Mouse (Mus musculus) adrenal gland, postnatal 14 days (tissue): ENCODE data around the gene Txnrd2. TPM values are rescaled to one million over a fixed set of nuclear protein-coding genes. Genes with fewer than 3 reads are reported as not detected.

Experiments used
- DNase-seq: peaks from one replicate; pipeline ENCODE4 v3.0.0; 2021; ENCODE audit warnings: mixed read lengths
- long read RNA-seq, 2 experiments: library from polyadenylated mRNA; stranded (forward); transcript quantifications; one replicate each; pipeline ENCODE4 v2.0.0; 2021
- total RNA-seq: library from RNA; stranded (reverse); gene quantifications from 2 replicates; pipeline ENCODE4 v1.2.3, GENCODE M21; 2021

Gene Txnrd2
- total RNA-seq = 66.4 and 66.5 TPM in 2 replicates
- long read RNA-seq, experiment 1, transcript Txnrd2-206 (4 exons, 532 nt) = major isoform, 7 of 164 reads
- long read RNA-seq, experiment 1, partial matches to known transcripts = 28 of 164 reads
- long read RNA-seq, experiment 1, other reads (novel, unspliced or antisense) = 129 of 164 reads
- long read RNA-seq, experiment 2, transcript Txnrd2-206 (4 exons, 532 nt) = major isoform, 7 of 115 reads
- long read RNA-seq, experiment 2, partial matches to known transcripts = 28 of 115 reads
- long read RNA-seq, experiment 2, other reads (novel, unspliced or antisense) = 80 of 115 reads

GRCm38 (mm10) chr16:18426215-18426791 is at the start of gene Txnrd2:
TSS of gene Txnrd2 (plus strand) at chr16:18426384.
- peak; percentile 92 for DNase-seq

- DNase-seq = peak; percentile 32
Observed at GRCm38 (mm10) chr16:18377203-18377602, 49.0 kb upstream of the Txnrd2 start.

- DNase-seq = no peak
Observed at GRCm38 (mm10) chr16:18378489-18378888, 47.7 kb upstream of the Txnrd2 start.

GRCm38 (mm10) chr16:18379338-18380001 is 46.7 kb upstream of the Txnrd2 start:
- no peak for DNase-seq

GRCm38 (mm10) chr16:18380495-18381063 is 45.6 kb upstream of the Txnrd2 start:
- no peak for DNase-seq

- no peak for DNase-seq
Observed at GRCm38 (mm10) chr16:18381621-18382258, 44.4 kb upstream of the Txnrd2 start.

GRCm38 (mm10) chr16:18383045-18383726 is 43.0 kb upstream of the Txnrd2 start:
- DNase-seq = peak; percentile 72

- no peak for DNase-seq
Observed at GRCm38 (mm10) chr16:18383756-18384155, 42.4 kb upstream of the Txnrd2 start.

- DNase-seq = no peak
Observed at GRCm38 (mm10) chr16:18384211-18384610, 42.0 kb upstream of the Txnrd2 start.

- no peak for DNase-seq
Observed at GRCm38 (mm10) chr16:18384659-18385058, 41.5 kb upstream of the Txnrd2 start.

GRCm38 (mm10) chr16:18385411-18385810 is 40.8 kb upstream of the Txnrd2 start:
- DNase-seq = no peak

- no peak for DNase-seq
Observed at GRCm38 (mm10) chr16:18386451-18386850, 39.7 kb upstream of the Txnrd2 start.

- DNase-seq = no peak
Observed at GRCm38 (mm10) chr16:18386972-18387371, 39.2 kb upstream of the Txnrd2 start.

GRCm38 (mm10) chr16:18387704-18388582 is 38.2 kb upstream of the Txnrd2 start:
- no peak for DNase-seq

- no peak for DNase-seq
Observed at GRCm38 (mm10) chr16:18388583-18389435, 37.4 kb upstream of the Txnrd2 start.

GRCm38 (mm10) chr16:18390399-18390798 is 35.8 kb upstream of the Txnrd2 start:
- no peak for DNase-seq

- DNase-seq = no peak
Observed at GRCm38 (mm10) chr16:18391127-18391526, 35.1 kb upstream of the Txnrd2 start.

- no peak for DNase-seq
Observed at GRCm38 (mm10) chr16:18391728-18392127, 34.5 kb upstream of the Txnrd2 start.

GRCm38 (mm10) chr16:18392469-18393426 is 33.4 kb upstream of the Txnrd2 start:
- peak; percentile 95 for DNase-seq
